In the genomic region with DNA sequence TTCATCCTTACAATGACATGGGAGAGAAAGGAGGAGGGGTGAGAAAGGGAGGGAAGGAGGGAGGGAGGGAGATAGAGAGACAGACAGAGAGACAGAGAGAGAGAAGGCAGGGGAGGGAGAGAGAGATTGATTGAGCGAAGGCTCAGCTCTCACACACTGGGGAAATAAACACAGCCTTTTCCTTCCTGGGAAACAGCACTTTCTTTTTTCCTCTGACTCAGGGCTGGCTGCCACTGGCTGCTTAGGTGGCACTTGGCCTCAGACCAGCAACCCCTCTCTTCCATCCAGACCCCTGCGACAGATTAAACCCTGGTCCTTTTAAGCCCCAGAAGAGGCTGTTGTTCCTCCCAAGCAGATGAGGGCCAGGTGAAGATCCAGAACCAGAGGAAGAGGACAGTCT, we compare ENCODE assay signal across 18 mouse cellular contexts. TPM values are rescaled to one million over a fixed set of nuclear protein-coding genes. Genes with fewer than 3 reads are reported as not detected.
A peak's percentile ranks its signal among the peaks of the same experiment; 100 is the strongest.
DNase-seq lines count a peak whose midpoint lies in the region; ATAC-seq lines count a peak whose summit lies in the region.
"Had no signal": no experiment of that assay in that cellular context is flagged by ENCODE, and none has a peak within 500 bp of the region (broad histone marks: within the 10 kb centered on the region; RNA-seq: fewer than 3 reads in every experiment).

No protein-coding gene starts in this region.

- no peak overlapping the region for H3K4me2 ChIP-seq in forebrain, embryonic 11.5 days (ENCODE audit: low read depth, low read length, severe bottlenecking)
- H3K4me2 ChIP-seq in neural tube, embryonic 14.5 days (ENCODE audit: low read depth, low read length) = no peak overlapping the region
- H3K4me2 ChIP-seq: heart, embryonic 12.5 days; limb, embryonic 15.5 days; stomach, embryonic 15.5 days had no signal

- peaks cover 23% of the 10 kb centered on the region for H3K9me3 ChIP-seq in forebrain, embryonic 10.5 days
- H3K9me3 ChIP-seq in forebrain, embryonic 11.5 days (ENCODE audit: control insufficient read depth, low read length) = peaks cover 11% of the 10 kb centered on the region
- peaks cover 12% of the 10 kb centered on the region for H3K9me3 ChIP-seq in hindbrain, embryonic 10.5 days
- peaks cover 12% of the 10 kb centered on the region for H3K9me3 ChIP-seq in midbrain, embryonic 10.5 days (replicated peaks)
- H3K9me3 ChIP-seq in neural tube, embryonic 14.5 days (ENCODE audit: control insufficient read depth, low read length) = no peaks in the 10 kb centered on the region
- H3K9me3 ChIP-seq: limb, embryonic 15.5 days; stomach, embryonic 15.5 days had no signal

- no peak for ATAC-seq in forebrain, embryonic 11.5 days (replicated peaks; ENCODE audit: low FRiP score)
- peak; percentile 54; the same call in 1 of the 2 replicates for ATAC-seq in neural tube, embryonic 14.5 days (ENCODE audit: low read depth)
- ATAC-seq: liver, postnatal 0 days had no signal

- H3K36me3 ChIP-seq in forebrain, embryonic 10.5 days (replicated peaks) = no peaks in the 10 kb centered on the region
- H3K36me3 ChIP-seq in forebrain, embryonic 11.5 days (ENCODE audit: control insufficient read depth, insufficient read depth, low read length) = no peaks in the 10 kb centered on the region
- 0 out of 2 replicates have a peak, but pooled peaks cover 9% of the 10 kb centered on the region for H3K36me3 ChIP-seq in hindbrain, embryonic 10.5 days
- H3K36me3 ChIP-seq in midbrain, embryonic 10.5 days = 0 out of 2 replicates have a peak, but pooled peaks cover 8% of the 10 kb centered on the region
- no peaks in the 10 kb centered on the region for H3K36me3 ChIP-seq in neural tube, embryonic 14.5 days (ENCODE audit: control insufficient read depth, insufficient read depth, low read length)
- H3K36me3 ChIP-seq: heart, embryonic 12.5 days; limb, embryonic 15.5 days; stomach, embryonic 15.5 days had no signal

- DNase-seq in forebrain, embryonic 10.5 days (ENCODE audit: extremely low spot score, low spot score) = no peak
- no peak for DNase-seq in forebrain, embryonic 11.5 days (ENCODE audit: low spot score)
- no peak for DNase-seq in hindbrain, embryonic 10.5 days (ENCODE audit: low spot score)
- no peak for DNase-seq in midbrain, embryonic 10.5 days (ENCODE audit: low spot score)
- no peak for DNase-seq in cerebellum, adult 9-10 months
- DNase-seq in layer of hippocampus, postnatal 14 days (ENCODE audit: low spot score in 2 of 2) = no peak
- no peak for DNase-seq in gastrocnemius, adult 8-10 months (ENCODE audit: low spot score in 2 of 2)
- DNase-seq: adrenal gland, postnatal 14 days; gastrocnemius, adult 2 months; heart, postnatal 36 days; kidney, adult 18-20 months; liver, postnatal 0 days; spleen, adult 18-20 months had no signal

- H3K27ac ChIP-seq in forebrain, embryonic 10.5 days = peak overlapping the region; percentile 60
- no peak overlapping the region for H3K27ac ChIP-seq in forebrain, embryonic 11.5 days (ENCODE audit: low read depth, low read length)
- H3K27ac ChIP-seq in hindbrain, embryonic 10.5 days = peak overlapping the region; percentile 75
- H3K27ac ChIP-seq in midbrain, embryonic 10.5 days (replicated peaks) = peak overlapping the region; percentile 71
- H3K27ac ChIP-seq in neural tube, embryonic 14.5 days (ENCODE audit: low read depth, low read length) = peak overlapping the region; percentile 34
- H3K27ac ChIP-seq: gastrocnemius, adult 2 months; limb, embryonic 15.5 days; stomach, embryonic 15.5 days had no signal

- no peak overlapping the region; the same call in 1 of the 2 replicates for H3K9ac ChIP-seq in forebrain, embryonic 11.5 days (ENCODE audit: low read length)
- no peak overlapping the region for H3K9ac ChIP-seq in neural tube, embryonic 14.5 days (replicated peaks; ENCODE audit: low read depth, low read length)
- H3K9ac ChIP-seq: heart, embryonic 12.5 days; liver, postnatal 0 days; stomach, embryonic 15.5 days had no signal

- peaks cover 86% of the 10 kb centered on the region for H3K27me3 ChIP-seq in forebrain, embryonic 10.5 days (ENCODE audit: poor library complexity, severe bottlenecking)
- H3K27me3 ChIP-seq in forebrain, embryonic 11.5 days (ENCODE audit: control insufficient read depth, insufficient read depth, low read length) = peaks cover 5% of the 10 kb centered on the region; the same call in 1 of the 2 replicates
- H3K27me3 ChIP-seq in hindbrain, embryonic 10.5 days (ENCODE audit: insufficient read depth, poor library complexity, severe bottlenecking) = no peaks in the 10 kb centered on the region
- H3K27me3 ChIP-seq in midbrain, embryonic 10.5 days (ENCODE audit: low read depth, poor library complexity, severe bottlenecking) = no peaks in the 10 kb centered on the region
- H3K27me3 ChIP-seq in neural tube, embryonic 14.5 days (ENCODE audit: control insufficient read depth, insufficient read depth, low read length) = no peaks in the 10 kb centered on the region
- H3K27me3 ChIP-seq: heart, embryonic 12.5 days; limb, embryonic 15.5 days; stomach, embryonic 15.5 days had no signal

- no peak overlapping the region for H3K4me3 ChIP-seq in forebrain, embryonic 10.5 days
- H3K4me3 ChIP-seq in forebrain, embryonic 11.5 days (ENCODE audit: low read depth, low read length) = no peak overlapping the region
- H3K4me3 ChIP-seq in hindbrain, embryonic 10.5 days = no peak overlapping the region
- no peak overlapping the region for H3K4me3 ChIP-seq in midbrain, embryonic 10.5 days
- H3K4me3 ChIP-seq in neural tube, embryonic 14.5 days (ENCODE audit: low read depth, low read length) = no peak overlapping the region
- H3K4me3 ChIP-seq: gastrocnemius, adult 2 months; heart, embryonic 12.5 days; limb, embryonic 15.5 days; stomach, embryonic 15.5 days had no signal

- WGBS in forebrain, embryonic 10.5 days = 52% methylated on average over 2 of the region's 2 CpGs
- WGBS in forebrain, embryonic 11.5 days = 68% methylated on average over 2 of the region's 2 CpGs
- 68% methylated on average over 2 of the region's 2 CpGs for WGBS in hindbrain, embryonic 10.5 days
- WGBS in midbrain, embryonic 10.5 days = 83% methylated on average over 2 of the region's 2 CpGs
- 31% methylated on average over 2 of the region's 2 CpGs for WGBS in neural tube, embryonic 14.5 days

- peaks cover 57% of the 10 kb centered on the region for H3K4me1 ChIP-seq in forebrain, embryonic 10.5 days
- H3K4me1 ChIP-seq in forebrain, embryonic 11.5 days (replicated peaks; ENCODE audit: control insufficient read depth, insufficient read depth, low read length) = peaks cover 21% of the 10 kb centered on the region
- H3K4me1 ChIP-seq in hindbrain, embryonic 10.5 days (replicated peaks) = peaks cover 26% of the 10 kb centered on the region
- H3K4me1 ChIP-seq in midbrain, embryonic 10.5 days = peaks cover 24% of the 10 kb centered on the region
- peaks cover 12% of the 10 kb centered on the region; the same call in 1 of the 2 replicates for H3K4me1 ChIP-seq in neural tube, embryonic 14.5 days (ENCODE audit: control insufficient read depth, insufficient read depth, low read length)
- H3K4me1 ChIP-seq: stomach, embryonic 15.5 days had no signal

RNA-seq across cellular contexts. Expression of a gene that starts 14.0 kb away (rescaled TPM):
- 0.47 and 0.66 TPM in 2 replicates for polyA plus RNA-seq in forebrain, embryonic 10.5 days (2016; fragmentation: Nextera tagmentation; extraction: Ambion mirVana)
- polyA plus RNA-seq in forebrain, embryonic 11.5 days (2014; fragmentation: Nextera tagmentation; extraction: Ambion mirVana) = 0.92 and 1.6 TPM in 2 replicates
- 1.3 and 2.1 TPM in 2 replicates for polyA plus RNA-seq in hindbrain, embryonic 10.5 days (2016; fragmentation: Nextera tagmentation; extraction: Ambion mirVana)
- 1.7 and 2.1 TPM in 2 replicates for polyA plus RNA-seq in midbrain, embryonic 10.5 days (2016; fragmentation: Nextera tagmentation; extraction: Ambion mirVana)
- polyA plus RNA-seq in neural tube, embryonic 14.5 days (2014; fragmentation: Nextera tagmentation; extraction: Ambion mirVana) = 1.2 and 1.7 TPM in 2 replicates
- total RNA-seq in layer of hippocampus, postnatal 14 days (2021) = under 1 TPM; 0.29 to 0.60 TPM
- total RNA-seq in gastrocnemius, adult 8-10 months (2022) = not detected
- total RNA-seq: adrenal gland, postnatal 14 days; gastrocnemius, adult 2 months; heart, postnatal 36 days; neutrophil, adult 5-6 weeks had no signal
- polyA plus RNA-seq: liver, postnatal 0 days had no signal
